Mouse (Mus musculus) myocyte (in vitro differentiated cells): Measurements from ENCODE around the gene Rbfox1. TPM values are rescaled to one million over a fixed set of nuclear protein-coding genes. Genes with fewer than 3 reads are reported as not detected.

ENCODE experiments used
- H3K27me3 ChIP-seq: one replicate; pipeline ENCODE4 v1.6.1; 2011; ENCODE audit not compliant: control insufficient read depth, insufficient read depth, insufficient read length
- H3K36me3 ChIP-seq: one replicate; pipeline ENCODE4 v1.6.1; 2011; ENCODE audit not compliant: control insufficient read depth, insufficient read depth
- H3K4me2 ChIP-seq: one replicate; pipeline ENCODE4 v1.6.1; 2011; ENCODE audit warnings: low read depth, control low read depth
- H3K4me3 ChIP-seq: one replicate; pipeline ENCODE4 v1.5.1; 2011; ENCODE audit warnings: mild to moderate bottlenecking, control low read depth, moderate library complexity
- H3K79me2 ChIP-seq: one replicate; pipeline ENCODE4 v1.6.1; 2011; ENCODE audit not compliant: control insufficient read depth, insufficient read depth
- H3ac ChIP-seq: one replicate; pipeline ENCODE4 v1.6.1; 2011; ENCODE audit not compliant: control insufficient read depth, insufficient read length
- CEBPB ChIP-seq: IDR thresholded peaks from 2 replicates; pipeline ENCODE4 v1.6.1; 2011; ENCODE audit warnings: mild to moderate bottlenecking, moderate library complexity; ENCODE audit not compliant: poor library complexity, insufficient read depth, severe bottlenecking
- E2F4 ChIP-seq: IDR thresholded peaks from one replicate; pipeline ENCODE4 v1.6.1; 2011; ENCODE audit warnings: mild to moderate bottlenecking, control low read depth, moderate library complexity; ENCODE audit not compliant: insufficient read depth
- MAX ChIP-seq: IDR thresholded peaks from one replicate; pipeline ENCODE4 v1.6.1; 2011; ENCODE audit warnings: low read depth, mild to moderate bottlenecking, control low read depth
- MYOD1 ChIP-seq, 3 experiments: IDR thresholded peaks; one replicate each; pipeline ENCODE4 v1.6.1; 2011; ENCODE audit warnings: control low read depth in 2 of 3, low read depth in 2 of 3, mild to moderate bottlenecking in 2 of 3, moderate library complexity in 1 of 3; ENCODE audit not compliant: insufficient read length in 2 of 3, control insufficient read depth in 1 of 3
- MYOG ChIP-seq, 3 experiments: IDR thresholded peaks; one replicate each; pipeline ENCODE4 v1.6.1; 2011; ENCODE audit warnings: control low read depth in 2 of 3, low read depth in 2 of 3, mild to moderate bottlenecking in 2 of 3; ENCODE audit not compliant: insufficient read length in 2 of 3, control insufficient read depth in 1 of 3, insufficient read depth in 1 of 3
- POLR2A ChIP-seq: IDR thresholded peaks from one replicate; pipeline ENCODE4 v1.6.1; 2011; ENCODE audit warnings: low read depth, mild to moderate bottlenecking, control low read depth, moderate library complexity; ENCODE audit not compliant: insufficient read length
- POLR2AphosphoS2 ChIP-seq: IDR thresholded peaks from one replicate; pipeline ENCODE4 v1.6.1; 2011; ENCODE audit warnings: low read depth, control low read depth; ENCODE audit not compliant: insufficient read length
- REST ChIP-seq: IDR thresholded peaks from one replicate; pipeline ENCODE4 v1.6.1; 2011; ENCODE audit warnings: mild to moderate bottlenecking, control low read depth, moderate library complexity; ENCODE audit not compliant: insufficient read depth, insufficient read length
- SRF ChIP-seq: IDR thresholded peaks from one replicate; pipeline ENCODE4 v1.6.1; 2011; ENCODE audit warnings: low read depth; ENCODE audit not compliant: control insufficient read depth, insufficient read length
- TCF12 ChIP-seq: IDR thresholded peaks from one replicate; pipeline ENCODE4 v1.6.1; 2011; ENCODE audit warnings: mild to moderate bottlenecking, control low read depth; ENCODE audit not compliant: poor library complexity, insufficient read depth, severe bottlenecking
- TCF3 ChIP-seq: IDR thresholded peaks from one replicate; pipeline ENCODE4 v1.6.1; 2011; ENCODE audit warnings: low read depth, control low read depth; ENCODE audit not compliant: insufficient read length
- USF1 ChIP-seq: IDR thresholded peaks from one replicate; pipeline ENCODE4 v1.6.1; 2011; ENCODE audit warnings: low read depth, mild to moderate bottlenecking, control low read depth, moderate library complexity
- polyA plus RNA-seq: library from polyadenylated mRNA; unstranded; fragments of >200 nt; fragmentation: generic; extraction: Trizol; gene quantifications from one replicate; pipeline ENCODE4 v1.2.1, GENCODE M21; 2012; ENCODE audit warnings: missing spikeins

Rbfox1 gene
- polyA plus RNA-seq, 1 experiment = 8.3 TPM

DNA sequence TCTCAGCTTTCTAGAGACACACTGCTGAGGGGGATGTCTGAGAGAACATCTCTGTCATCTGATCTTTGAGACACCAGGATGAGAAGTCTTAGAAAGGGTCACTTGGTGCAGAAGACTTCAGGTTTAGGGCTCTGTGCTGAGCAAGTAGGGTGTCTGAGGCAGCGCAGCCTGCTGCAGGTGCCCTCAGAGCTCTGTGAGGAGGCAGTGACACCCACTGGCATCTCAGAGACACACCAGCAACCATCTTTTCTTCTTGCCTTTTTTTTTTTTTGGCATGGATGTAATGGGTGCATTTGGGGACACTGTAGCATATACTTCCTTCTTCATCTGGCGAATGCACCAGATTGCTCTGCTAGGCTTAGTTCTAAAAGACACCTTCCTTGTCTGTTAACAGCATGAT, 545.8 kb downstream of the Rbfox1 start:
- TF ChIP-seq E2F4 = no peak
- no peak overlapping the region for H3ac ChIP-seq
- H3K4me3 ChIP-seq = no peak overlapping the region
- H3K4me2 ChIP-seq = no peak overlapping the region
- no peaks in the 10 kb centered on the region for H3K27me3 ChIP-seq
- no peaks in the 10 kb centered on the region for H3K36me3 ChIP-seq
- H3K79me2 ChIP-seq = no peaks in the 10 kb centered on the region

DNA sequence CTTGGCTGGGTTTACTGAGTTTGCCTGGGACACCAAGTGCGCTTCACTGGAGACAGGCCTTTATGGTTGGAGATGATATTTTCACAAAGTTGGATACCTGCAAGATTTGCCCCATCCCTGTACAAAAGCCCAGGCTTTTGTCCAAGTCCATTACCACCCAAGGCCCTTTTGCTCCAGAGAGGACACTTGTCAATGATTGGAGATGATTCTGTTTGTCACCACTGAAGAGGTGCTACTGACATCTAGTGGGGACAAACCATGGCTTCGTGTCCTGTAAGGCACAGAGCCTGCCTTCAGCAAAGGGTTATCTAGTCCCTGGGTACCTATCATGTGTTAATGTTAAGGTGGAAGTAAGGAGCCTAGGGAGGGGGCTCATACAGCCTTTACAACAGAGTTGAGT, 551.3 kb downstream of the Rbfox1 start:
- H3K27me3 ChIP-seq = no peaks in the 10 kb centered on the region
- no peaks in the 10 kb centered on the region for H3K79me2 ChIP-seq
- H3K4me3 ChIP-seq = no peak overlapping the region
- TF ChIP-seq MYOG (IDR thresholded peaks at IDR 0.05; ENCODE audit: control insufficient read depth in 1 of 3, insufficient read depth in 1 of 3, insufficient read length in 2 of 3, low read depth in 2 of 3) = no peak
- no peak for TF ChIP-seq TCF12
- no peak for TF ChIP-seq CEBPB
- no peak for TF ChIP-seq POLR2A
- TF ChIP-seq TCF3 = no peak
- no peak for TF ChIP-seq MYOD1 (IDR thresholded peaks at IDR 0.05; ENCODE audit: control insufficient read depth in 1 of 3, insufficient read length in 2 of 3, low read depth in 2 of 3)
- no peak for TF ChIP-seq SRF
- TF ChIP-seq MAX = no peak
- no peak for TF ChIP-seq POLR2AphosphoS2
- no peak for TF ChIP-seq USF1
- TF ChIP-seq REST = no peak
- no peak for TF ChIP-seq E2F4
- no peak overlapping the region for H3K4me2 ChIP-seq
- no peaks in the 10 kb centered on the region for H3K36me3 ChIP-seq
- H3ac ChIP-seq = no peak overlapping the region

DNA sequence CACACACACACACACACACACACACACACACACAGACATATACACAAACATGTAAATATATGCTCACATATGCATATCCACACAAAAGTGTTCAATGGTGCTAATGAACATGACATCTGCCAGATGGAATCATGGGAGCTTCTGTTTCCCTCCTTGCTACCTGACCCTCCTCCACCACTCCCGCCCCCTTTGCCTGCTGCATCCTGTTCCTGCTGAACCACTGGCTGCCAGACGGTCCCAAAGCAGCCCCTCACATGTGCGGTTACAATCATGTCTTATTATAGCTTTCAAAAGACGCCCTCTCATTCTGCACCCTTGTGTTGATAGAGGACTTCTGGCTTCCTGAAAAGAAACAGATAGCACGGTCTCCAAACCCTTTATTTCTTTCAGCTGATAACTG, 563.1 kb downstream of the Rbfox1 start:
- TF ChIP-seq CEBPB (no peak), MAX (no peak), POLR2AphosphoS2 (no peak), POLR2A (no peak), USF1 (no peak), E2F4 (no peak), TCF12 (no peak), MYOG (IDR thresholded peaks at IDR 0.05; ENCODE audit: control insufficient read depth in 1 of 3, insufficient read depth in 1 of 3, insufficient read length in 2 of 3, low read depth in 2 of 3) (no peak), SRF (no peak), REST (no peak), TCF3 (no peak)
- Histone ChIP-seq H3ac (no peak overlapping the region), H3K4me3 (no peak overlapping the region), H3K27me3 (no peaks in the 10 kb centered on the region), H3K36me3 (no peaks in the 10 kb centered on the region), H3K79me2 (no peaks in the 10 kb centered on the region), H3K4me2 (no peak overlapping the region)

DNA sequence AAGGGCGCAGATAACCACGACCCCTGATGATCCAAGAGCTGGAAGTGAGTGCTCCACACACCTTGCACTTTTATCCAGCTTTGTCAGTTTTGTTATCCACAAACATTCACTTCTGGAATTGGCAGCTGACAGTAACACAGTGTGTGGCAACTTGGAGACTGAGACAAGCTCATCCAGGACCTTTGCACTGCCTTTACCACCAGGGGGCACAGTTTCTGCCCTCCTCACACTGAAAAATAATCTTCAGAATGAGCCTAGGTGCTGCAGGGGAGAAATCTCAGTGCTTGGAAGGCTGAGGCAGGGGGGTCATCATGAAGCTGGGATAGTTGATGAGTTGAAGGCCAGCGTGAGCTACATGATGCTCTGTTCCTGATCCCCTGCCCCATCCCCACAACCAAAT, 570.2 kb downstream of the Rbfox1 start:
- H3K4me3 ChIP-seq = no peak overlapping the region
- no peaks in the 10 kb centered on the region for H3K27me3 ChIP-seq
- no peak overlapping the region for H3ac ChIP-seq
- H3K36me3 ChIP-seq = no peaks in the 10 kb centered on the region
- no peak overlapping the region for H3K4me2 ChIP-seq
- H3K79me2 ChIP-seq = no peaks in the 10 kb centered on the region
- no peak for TF ChIP-seq POLR2A
- no peak for TF ChIP-seq CEBPB
- TF ChIP-seq MYOD1 (IDR thresholded peaks at IDR 0.05; ENCODE audit: control insufficient read depth in 1 of 3, insufficient read length in 2 of 3, low read depth in 2 of 3) = no peak
- no peak for TF ChIP-seq USF1
- no peak for TF ChIP-seq SRF
- TF ChIP-seq POLR2AphosphoS2 = no peak

DNA sequence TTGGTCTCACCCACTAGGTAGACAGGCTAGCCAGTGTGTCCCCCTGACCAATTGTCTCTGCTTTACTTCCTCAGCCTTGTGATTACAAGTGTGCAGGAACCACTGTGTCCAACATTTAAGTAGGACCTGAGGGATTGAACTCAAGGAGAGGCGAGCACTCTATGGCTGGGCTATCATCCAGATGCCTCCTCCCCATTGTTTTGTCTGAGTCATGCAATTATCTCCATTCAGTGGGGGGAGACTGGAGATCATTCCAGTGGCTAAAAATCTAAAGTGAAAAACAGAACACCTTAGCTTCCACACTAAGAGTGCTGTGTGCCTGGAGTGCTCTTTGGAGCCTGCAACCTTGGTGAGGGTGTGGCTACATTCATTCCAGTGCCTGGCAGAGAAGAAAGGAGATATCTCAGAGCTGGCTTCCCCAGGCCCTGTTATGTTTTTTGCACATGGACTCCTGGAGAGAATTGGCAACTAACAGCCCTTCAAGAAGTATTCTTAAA, 594.0 kb downstream of the Rbfox1 start:
- H3K4me3 ChIP-seq = no peak overlapping the region
- no peak overlapping the region for H3K4me2 ChIP-seq
- no peaks in the 10 kb centered on the region for H3K79me2 ChIP-seq
- TF ChIP-seq SRF (no peak), POLR2A (no peak)
- no peaks in the 10 kb centered on the region for H3K27me3 ChIP-seq
- no peak overlapping the region for H3ac ChIP-seq
- no peaks in the 10 kb centered on the region for H3K36me3 ChIP-seq
